Mouse (Mus musculus) naive thymus-derived CD4-positive, alpha-beta T cell, adult 5 months (primary cell): ENCODE data around the gene Cypt2. TPM values are rescaled to one million over a fixed set of nuclear protein-coding genes. Genes with fewer than 3 reads are reported as not detected.

Experiments
- polyA plus RNA-seq: library from polyadenylated mRNA; unstranded; fragments of 100-300 nt; shearing (Covaris generic); gene quantifications from one replicate; pipeline ENCODE4 v1.2.1, GENCODE M21; 2017

The Cypt2 gene
- polyA plus RNA-seq: not detected

GRCm38 (mm10) chrX:105499472-105499871, at the start of gene Cypt2:
Gene Cypt2, plus strand, starts transcription at chrX:105499772.

